Mouse (Mus musculus) liver, adult 2 months (tissue): ENCODE measurements around the gene Gab2.

ENCODE experiments used
- CTCF ChIP-seq: fragments of 200-500 bp; IDR thresholded peaks from 2 replicates; pipeline ENCODE4 v1.5.1; 2011; ENCODE audit warnings: low read depth, low read length, control low read depth
- POLR2A ChIP-seq: fragments of 200-500 bp; IDR thresholded peaks from 2 replicates; pipeline ENCODE4 v1.6.1; 2011; ENCODE audit warnings: low read length, control low read depth; ENCODE audit not compliant: insufficient read depth; ENCODE audit errors: extremely low read depth

GRCm38 (mm10) chr7:97307546-97307945 is 226.2 kb downstream of the Gab2 start:
- no peak for TF ChIP-seq POLR2A
- TF ChIP-seq CTCF, result no peak
